Mouse (Mus musculus): Measurements from ENCODE around the gene Arl8a. TPM values are rescaled to one million over a fixed set of nuclear protein-coding genes. Genes with fewer than 3 reads are reported as not detected.
A peak's percentile ranks its signal among the peaks of the same experiment; 100 is the strongest.

Gene Arl8a
- total and polyA plus RNA-seq, 3 experiments = 20.1 to 32.5 (median 21.0) TPM

- H3K27ac ChIP-seq = no peak overlapping the region
- no peaks in the 10 kb centered on the region for H3K36me3 ChIP-seq (ENCODE audit: control insufficient read depth, insufficient read depth, low read length)
- no peak for DNase-seq
- no peak overlapping the region for H3K9ac ChIP-seq (ENCODE audit: low read depth, low read length)
- no peaks in the 10 kb centered on the region; the same call in 1 of the 2 replicates for H3K27me3 ChIP-seq (ENCODE audit: control insufficient read depth, insufficient read depth, low read length)
- TF ChIP-seq EP300 (IDR thresholded peaks at IDR 0.05; ENCODE audit: insufficient read depth, low read depth, low read length) (no peak), CTCF (IDR thresholded peaks at IDR 0.05) (no peak), POLR2A (IDR thresholded peaks at IDR 0.05; ENCODE audit: insufficient read depth, low read depth, low read length) (no peak)
- intact Hi-C loops (cut with DNase I) = no loop called here
- no peak overlapping the region for H3K4me3 ChIP-seq
- peaks cover 4% of the 10 kb centered on the region for H3K4me1 ChIP-seq (ENCODE audit: control insufficient read depth, insufficient read depth, low read length)
- H3K79me2 ChIP-seq (replicated peaks; ENCODE audit: control insufficient read depth, insufficient read depth, low read length) = no peaks in the 10 kb centered on the region
- WGBS = 57% methylated on average over 5 of the region's 5 CpGs
Observed at GRCm38 (mm10) chr1:135158633-135159032, 12.0 kb downstream of the Arl8a start.

- H3K4me3 ChIP-seq = no peak overlapping the region
- intact Hi-C loops (cut with DNase I) = no loop called here
- no peaks in the 10 kb centered on the region; the same call in 1 of the 2 replicates for H3K27me3 ChIP-seq (ENCODE audit: control insufficient read depth, insufficient read depth, low read length)
- no peak overlapping the region for H3K9ac ChIP-seq (ENCODE audit: low read depth, low read length)
- 66% methylated on average over 7 of the region's 7 CpGs for WGBS
- no peaks in the 10 kb centered on the region for H3K36me3 ChIP-seq (ENCODE audit: control insufficient read depth, insufficient read depth, low read length)
- H3K27ac ChIP-seq = no peak overlapping the region
- no peak for TF ChIP-seq EP300 (IDR thresholded peaks at IDR 0.05; ENCODE audit: insufficient read depth, low read depth, low read length)
- peaks cover 2% of the 10 kb centered on the region for H3K4me1 ChIP-seq (ENCODE audit: control insufficient read depth, insufficient read depth, low read length)
- no peaks in the 10 kb centered on the region for H3K79me2 ChIP-seq (replicated peaks; ENCODE audit: control insufficient read depth, insufficient read depth, low read length)
- no peak for DNase-seq
Observed at GRCm38 (mm10) chr1:135159074-135159473, 12.4 kb downstream of the Arl8a start.

GRCm38 (mm10) chr1:135159556-135160123 is 13.0 kb downstream of the Arl8a start:
- Histone ChIP-seq H3K27ac (no peak overlapping the region), H3K79me2 (replicated peaks; ENCODE audit: control insufficient read depth, insufficient read depth, low read length) (no peaks in the 10 kb centered on the region), H3K9ac (ENCODE audit: low read depth, low read length) (no peak overlapping the region), H3K4me3 (no peak overlapping the region), H3K4me1 (ENCODE audit: control insufficient read depth, insufficient read depth, low read length) (no peaks in the 10 kb centered on the region; the same call in none of the 2 replicates), H3K36me3 (ENCODE audit: control insufficient read depth, insufficient read depth, low read length) (no peaks in the 10 kb centered on the region), H3K27me3 (ENCODE audit: control insufficient read depth, insufficient read depth, low read length) (peaks cover 1% of the 10 kb centered on the region)
- no peak for DNase-seq
- 75% methylated on average over 11 of the region's 11 CpGs for WGBS
- intact Hi-C loops (cut with DNase I) = no loop called here
- no peak for TF ChIP-seq EP300 (IDR thresholded peaks at IDR 0.05; ENCODE audit: insufficient read depth, low read depth, low read length)
- no peak for TF ChIP-seq CTCF (IDR thresholded peaks at IDR 0.05)
- no peak for TF ChIP-seq POLR2A (IDR thresholded peaks at IDR 0.05; ENCODE audit: insufficient read depth, low read depth, low read length)

- WGBS = 83% methylated on average over 13 of the region's 13 CpGs
- Histone ChIP-seq H3K9ac (ENCODE audit: low read depth, low read length) (no peak overlapping the region), H3K4me3 (no peak overlapping the region), H3K4me1 (ENCODE audit: control insufficient read depth, insufficient read depth, low read length) (no peaks in the 10 kb centered on the region; the same call in 1 of the 2 replicates), H3K79me2 (replicated peaks; ENCODE audit: control insufficient read depth, insufficient read depth, low read length) (no peaks in the 10 kb centered on the region), H3K27ac (no peak overlapping the region), H3K27me3 (ENCODE audit: control insufficient read depth, insufficient read depth, low read length) (peaks cover 1% of the 10 kb centered on the region), H3K36me3 (ENCODE audit: control insufficient read depth, insufficient read depth, low read length) (no peaks in the 10 kb centered on the region)
- no peak for DNase-seq
- intact Hi-C loops (cut with DNase I) = no loop called here
- TF ChIP-seq EP300 (IDR thresholded peaks at IDR 0.05; ENCODE audit: insufficient read depth, low read depth, low read length) (no peak), POLR2A (IDR thresholded peaks at IDR 0.05; ENCODE audit: insufficient read depth, low read depth, low read length) (no peak), CTCF (IDR thresholded peaks at IDR 0.05) (no peak)
Observed at GRCm38 (mm10) chr1:135160411-135161050, 13.9 kb downstream of the Arl8a start.

- no peak overlapping the region for H3K9ac ChIP-seq (ENCODE audit: low read depth, low read length)
- WGBS = 67% methylated on average over 6 of the region's 6 CpGs
- DNase-seq = no peak
- intact Hi-C loops (cut with DNase I) = no loop called here
- H3K79me2 ChIP-seq (replicated peaks; ENCODE audit: control insufficient read depth, insufficient read depth, low read length) = no peaks in the 10 kb centered on the region
- H3K36me3 ChIP-seq (ENCODE audit: control insufficient read depth, insufficient read depth, low read length) = no peaks in the 10 kb centered on the region
- no peak for TF ChIP-seq EP300 (IDR thresholded peaks at IDR 0.05; ENCODE audit: insufficient read depth, low read depth, low read length)
- no peak for TF ChIP-seq CTCF (IDR thresholded peaks at IDR 0.05)
- TF ChIP-seq POLR2A (IDR thresholded peaks at IDR 0.05; ENCODE audit: insufficient read depth, low read depth, low read length) = no peak
- H3K4me3 ChIP-seq = no peak overlapping the region
- H3K27ac ChIP-seq = no peak overlapping the region
- peaks cover 1% of the 10 kb centered on the region for H3K27me3 ChIP-seq (ENCODE audit: control insufficient read depth, insufficient read depth, low read length)
- H3K4me1 ChIP-seq (ENCODE audit: control insufficient read depth, insufficient read depth, low read length) = no peaks in the 10 kb centered on the region
Observed at GRCm38 (mm10) chr1:135162720-135163119, 16.1 kb downstream of the Arl8a start.

GRCm38 (mm10) chr1:135167435-135167834 is 20.8 kb downstream of the Arl8a start, which contains the start of gene Gpr37l1:
TSS of gene Gpr37l1 (minus strand) at chr1:135167681.
- intact Hi-C loops (cut with DNase I) = no loop called here
- H3K36me3 ChIP-seq (ENCODE audit: control insufficient read depth, insufficient read depth, low read length) = no peaks in the 10 kb centered on the region
- no peaks in the 10 kb centered on the region for H3K79me2 ChIP-seq (replicated peaks; ENCODE audit: control insufficient read depth, insufficient read depth, low read length)
- H3K9ac ChIP-seq (ENCODE audit: low read depth, low read length) = no peak within 1 kb of the TSS
- H3K4me3 ChIP-seq = no peak within 1 kb of the TSS
- no peak for TF ChIP-seq EP300 (IDR thresholded peaks at IDR 0.05; ENCODE audit: insufficient read depth, low read depth, low read length)
- 0 out of 2 replicates have a peak, but pooled peaks have one; percentile 20 for TF ChIP-seq CTCF (IDR thresholded peaks at IDR 0.05)
- no peak for TF ChIP-seq POLR2A (IDR thresholded peaks at IDR 0.05; ENCODE audit: insufficient read depth, low read depth, low read length)
- no peak within 1 kb of the TSS for H3K27ac ChIP-seq
- peaks cover 1% of the 10 kb centered on the region; the same call in 1 of the 2 replicates for H3K27me3 ChIP-seq (ENCODE audit: control insufficient read depth, insufficient read depth, low read length)
- peaks cover 3% of the 10 kb centered on the region; the same call in 1 of the 2 replicates for H3K4me1 ChIP-seq (ENCODE audit: control insufficient read depth, insufficient read depth, low read length)
- no peak for DNase-seq
- WGBS = 52% methylated on average over 11 of the region's 11 CpGs
